Mouse (Mus musculus) bone marrow, adult 2 months (tissue): ENCODE data around the gene Ptn.

Experiments used
- CTCF ChIP-seq: fragments of 200-500 bp; IDR thresholded peaks from 2 replicates; pipeline ENCODE4 v1.5.1; 2011; ENCODE audit warnings: low read length, control low read depth; ENCODE audit not compliant: control insufficient read depth, insufficient read depth
- POLR2A ChIP-seq: fragments of 200-500 bp; IDR thresholded peaks from 2 replicates; pipeline ENCODE4 v1.6.1; 2011; ENCODE audit warnings: low read depth, mild to moderate bottlenecking, control low read depth, low read length, borderline replicate concordance; ENCODE audit not compliant: control insufficient read depth

DNA sequence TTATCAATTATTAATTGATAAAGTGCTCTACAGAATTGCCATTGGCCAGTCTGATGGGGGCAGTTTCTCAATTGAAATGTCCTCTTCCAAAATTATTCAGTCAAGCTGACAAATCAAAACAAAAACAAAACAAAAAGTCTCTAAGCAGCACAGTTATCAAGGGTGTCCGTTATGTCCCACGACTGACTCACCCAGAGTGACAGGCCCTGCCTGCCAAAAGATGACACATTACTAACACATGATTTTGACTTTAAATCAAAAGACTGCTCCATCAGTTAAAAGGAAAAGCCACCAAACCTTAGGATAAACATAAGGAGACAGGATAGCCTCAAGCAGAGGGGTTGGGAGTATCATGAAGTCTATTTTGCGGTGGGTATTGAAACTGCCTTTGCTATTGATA, 6.6 kb upstream of the Ptn start:
- TF ChIP-seq POLR2A (no peak), CTCF (no peak)
